Mouse (Mus musculus): ENCODE results near the gene Fam169a. TPM values are rescaled to one million over a fixed set of nuclear protein-coding genes. Genes with fewer than 3 reads are reported as not detected.

The Fam169a gene
- polyA plus RNA-seq, 1 experiment from 2014 or later = 41.3 TPM

- Histone ChIP-seq H3K4me2 (ENCODE audit: low read depth, low read length) (peak overlapping the region; percentile 66), H3K9ac (replicated peaks; ENCODE audit: low read depth, low read length) (peak overlapping the region; percentile 89), H3K9me3 (ENCODE audit: control insufficient read depth, low read length) (no peaks in the 10 kb centered on the region), H3K27ac (ENCODE audit: low read depth, low read length) (peak overlapping the region; percentile 91), H3K4me1 (ENCODE audit: control insufficient read depth, insufficient read depth, low read length) (peaks cover 3% of the 10 kb centered on the region; the same call in 1 of the 2 replicates), H3K36me3 (ENCODE audit: control insufficient read depth, insufficient read depth, low read length) (no peaks in the 10 kb centered on the region), H3K27me3 (ENCODE audit: control insufficient read depth, insufficient read depth, low read length) (no peaks in the 10 kb centered on the region; the same call in 1 of the 2 replicates), H3K4me3 (ENCODE audit: low read depth, low read length) (peak overlapping the region; percentile 89)
- WGBS = under 1% methylated on average over 55 of the region's 85 CpGs
- peak; percentile 84 for ATAC-seq (ENCODE audit: low read depth)
Observed at GRCm38 (mm10) chr13:97070931-97071625, 4.0 kb downstream of the Fam169a start.

GRCm38 (mm10) chr13:97071626-97072241 lies 4.6 kb downstream of the Fam169a start:
- ATAC-seq (ENCODE audit: low read depth) = peak; percentile 81
- peak overlapping the region; percentile 91 for H3K27ac ChIP-seq (ENCODE audit: low read depth, low read length)
- peak overlapping the region; percentile 89 for H3K9ac ChIP-seq (replicated peaks; ENCODE audit: low read depth, low read length)
- no peaks in the 10 kb centered on the region for H3K36me3 ChIP-seq (ENCODE audit: control insufficient read depth, insufficient read depth, low read length)
- H3K9me3 ChIP-seq (ENCODE audit: control insufficient read depth, low read length) = no peaks in the 10 kb centered on the region
- no peaks in the 10 kb centered on the region; the same call in 1 of the 2 replicates for H3K27me3 ChIP-seq (ENCODE audit: control insufficient read depth, insufficient read depth, low read length)
- H3K4me3 ChIP-seq (ENCODE audit: low read depth, low read length) = peak overlapping the region; percentile 89
- under 1% methylated on average over 73 of the region's 76 CpGs for WGBS
- peak overlapping the region; percentile 66 for H3K4me2 ChIP-seq (ENCODE audit: low read depth, low read length)
- peaks cover 3% of the 10 kb centered on the region; the same call in 1 of the 2 replicates for H3K4me1 ChIP-seq (ENCODE audit: control insufficient read depth, insufficient read depth, low read length)

- H3K9me3 ChIP-seq (ENCODE audit: control insufficient read depth, low read length) = no peaks in the 10 kb centered on the region
- peaks cover 3% of the 10 kb centered on the region; the same call in 1 of the 2 replicates for H3K4me1 ChIP-seq (ENCODE audit: control insufficient read depth, insufficient read depth, low read length)
- ATAC-seq (ENCODE audit: low read depth) = no peak
- no peak overlapping the region for H3K4me3 ChIP-seq (ENCODE audit: low read depth, low read length)
- H3K36me3 ChIP-seq (ENCODE audit: control insufficient read depth, insufficient read depth, low read length) = no peaks in the 10 kb centered on the region
- 0 out of 2 replicates have a peak overlapping the region, but pooled peaks have one; percentile 11 for H3K4me2 ChIP-seq (ENCODE audit: low read depth, low read length)
- H3K27me3 ChIP-seq (ENCODE audit: control insufficient read depth, insufficient read depth, low read length) = no peaks in the 10 kb centered on the region; the same call in 1 of the 2 replicates
- WGBS = 64% methylated on average over 1 of the region's 1 CpGs
- no peak overlapping the region for H3K9ac ChIP-seq (replicated peaks; ENCODE audit: low read depth, low read length)
- H3K27ac ChIP-seq (ENCODE audit: low read depth, low read length) = no peak overlapping the region
Observed at GRCm38 (mm10) chr13:97073497-97073896, 6.4 kb downstream of the Fam169a start.

- Histone ChIP-seq H3K9ac (replicated peaks; ENCODE audit: low read depth, low read length) (no peak overlapping the region), H3K4me2 (ENCODE audit: low read depth, low read length) (no peak overlapping the region), H3K27ac (ENCODE audit: low read depth, low read length) (no peak overlapping the region), H3K4me1 (ENCODE audit: control insufficient read depth, insufficient read depth, low read length) (peaks cover 3% of the 10 kb centered on the region; the same call in 1 of the 2 replicates), H3K36me3 (ENCODE audit: control insufficient read depth, insufficient read depth, low read length) (no peaks in the 10 kb centered on the region), H3K9me3 (ENCODE audit: control insufficient read depth, low read length) (no peaks in the 10 kb centered on the region), H3K27me3 (ENCODE audit: control insufficient read depth, insufficient read depth, low read length) (no peaks in the 10 kb centered on the region), H3K4me3 (ENCODE audit: low read depth, low read length) (no peak overlapping the region)
- WGBS = 94% methylated on average over 2 of the region's 2 CpGs
- ATAC-seq (ENCODE audit: low read depth) = no peak
Observed at GRCm38 (mm10) chr13:97077556-97077955, 10.5 kb downstream of the Fam169a start.

GRCm38 (mm10) chr13:97080201-97080600 lies 13.1 kb downstream of the Fam169a start:
- WGBS = 82% methylated on average over 2 of the region's 2 CpGs
- H3K9me3 ChIP-seq (ENCODE audit: control insufficient read depth, low read length) = no peaks in the 10 kb centered on the region
- no peak for ATAC-seq (ENCODE audit: low read depth)
- no peak overlapping the region for H3K9ac ChIP-seq (replicated peaks; ENCODE audit: low read depth, low read length)
- H3K4me2 ChIP-seq (ENCODE audit: low read depth, low read length) = no peak overlapping the region
- no peaks in the 10 kb centered on the region for H3K27me3 ChIP-seq (ENCODE audit: control insufficient read depth, insufficient read depth, low read length)
- no peaks in the 10 kb centered on the region for H3K4me1 ChIP-seq (ENCODE audit: control insufficient read depth, insufficient read depth, low read length)
- H3K27ac ChIP-seq (ENCODE audit: low read depth, low read length) = no peak overlapping the region
- no peaks in the 10 kb centered on the region for H3K36me3 ChIP-seq (ENCODE audit: control insufficient read depth, insufficient read depth, low read length)
- no peak overlapping the region for H3K4me3 ChIP-seq (ENCODE audit: low read depth, low read length)

GRCm38 (mm10) chr13:97080615-97081014 lies 13.5 kb downstream of the Fam169a start:
- Histone ChIP-seq H3K9ac (replicated peaks; ENCODE audit: low read depth, low read length) (no peak overlapping the region), H3K27ac (ENCODE audit: low read depth, low read length) (no peak overlapping the region), H3K9me3 (ENCODE audit: control insufficient read depth, low read length) (no peaks in the 10 kb centered on the region), H3K36me3 (ENCODE audit: control insufficient read depth, insufficient read depth, low read length) (no peaks in the 10 kb centered on the region), H3K27me3 (ENCODE audit: control insufficient read depth, insufficient read depth, low read length) (no peaks in the 10 kb centered on the region), H3K4me1 (ENCODE audit: control insufficient read depth, insufficient read depth, low read length) (no peaks in the 10 kb centered on the region), H3K4me3 (ENCODE audit: low read depth, low read length) (no peak overlapping the region), H3K4me2 (ENCODE audit: low read depth, low read length) (no peak overlapping the region)
- 89% methylated on average over 3 of the region's 3 CpGs for WGBS
- ATAC-seq (ENCODE audit: low read depth) = no peak

GRCm38 (mm10) chr13:97082432-97082831 lies 15.3 kb downstream of the Fam169a start:
- no peak for ATAC-seq (ENCODE audit: low read depth)
- Histone ChIP-seq H3K9me3 (ENCODE audit: control insufficient read depth, low read length) (no peaks in the 10 kb centered on the region), H3K27me3 (ENCODE audit: control insufficient read depth, insufficient read depth, low read length) (no peaks in the 10 kb centered on the region), H3K36me3 (ENCODE audit: control insufficient read depth, insufficient read depth, low read length) (no peaks in the 10 kb centered on the region), H3K9ac (replicated peaks; ENCODE audit: low read depth, low read length) (no peak overlapping the region), H3K4me3 (ENCODE audit: low read depth, low read length) (no peak overlapping the region), H3K4me1 (ENCODE audit: control insufficient read depth, insufficient read depth, low read length) (no peaks in the 10 kb centered on the region), H3K27ac (ENCODE audit: low read depth, low read length) (no peak overlapping the region), H3K4me2 (ENCODE audit: low read depth, low read length) (no peak overlapping the region)
- 91% methylated on average over 7 of the region's 7 CpGs for WGBS

GRCm38 (mm10) chr13:97086316-97086715 lies 19.2 kb downstream of the Fam169a start:
- H3K9me3 ChIP-seq (ENCODE audit: control insufficient read depth, low read length) = no peaks in the 10 kb centered on the region
- H3K4me2 ChIP-seq (ENCODE audit: low read depth, low read length) = no peak overlapping the region
- ATAC-seq (ENCODE audit: low read depth) = no peak
- H3K27ac ChIP-seq (ENCODE audit: low read depth, low read length) = no peak overlapping the region
- no peaks in the 10 kb centered on the region for H3K4me1 ChIP-seq (ENCODE audit: control insufficient read depth, insufficient read depth, low read length)
- H3K27me3 ChIP-seq (ENCODE audit: control insufficient read depth, insufficient read depth, low read length) = no peaks in the 10 kb centered on the region
- no peak overlapping the region for H3K4me3 ChIP-seq (ENCODE audit: low read depth, low read length)
- no peak overlapping the region for H3K9ac ChIP-seq (replicated peaks; ENCODE audit: low read depth, low read length)
- 50% methylated on average over 8 of the region's 9 CpGs for WGBS
- H3K36me3 ChIP-seq (ENCODE audit: control insufficient read depth, insufficient read depth, low read length) = no peaks in the 10 kb centered on the region

GRCm38 (mm10) chr13:97087421-97087820 lies 20.3 kb downstream of the Fam169a start:
- no peak overlapping the region for H3K27ac ChIP-seq (ENCODE audit: low read depth, low read length)
- H3K4me1 ChIP-seq (ENCODE audit: control insufficient read depth, insufficient read depth, low read length) = no peaks in the 10 kb centered on the region
- no peaks in the 10 kb centered on the region for H3K27me3 ChIP-seq (ENCODE audit: control insufficient read depth, insufficient read depth, low read length)
- WGBS = 97% methylated on average over 6 of the region's 6 CpGs
- H3K36me3 ChIP-seq (ENCODE audit: control insufficient read depth, insufficient read depth, low read length) = no peaks in the 10 kb centered on the region
- no peak overlapping the region for H3K4me2 ChIP-seq (ENCODE audit: low read depth, low read length)
- no peak overlapping the region for H3K4me3 ChIP-seq (ENCODE audit: low read depth, low read length)
- H3K9ac ChIP-seq (replicated peaks; ENCODE audit: low read depth, low read length) = no peak overlapping the region
- no peaks in the 10 kb centered on the region for H3K9me3 ChIP-seq (ENCODE audit: control insufficient read depth, low read length)
- ATAC-seq (ENCODE audit: low read depth) = no peak
